Mouse (Mus musculus) ovary, adult 18-20 months (tissue): Measurements from ENCODE around the gene Unc13b.
A peak's percentile ranks its signal among the peaks of the same experiment; 100 is the strongest.
"Not testable (repeated sequence)": the region's sequence is repeated elsewhere in the genome, so short reads cannot be mapped to it uniquely, and the experiment has no call there.

Source experiments
- DNase-seq: peaks from one replicate; pipeline ENCODE4 v3.0.0; 2022; ENCODE audit warnings: low spot score, mixed read lengths

Gene Unc13b

DNA sequence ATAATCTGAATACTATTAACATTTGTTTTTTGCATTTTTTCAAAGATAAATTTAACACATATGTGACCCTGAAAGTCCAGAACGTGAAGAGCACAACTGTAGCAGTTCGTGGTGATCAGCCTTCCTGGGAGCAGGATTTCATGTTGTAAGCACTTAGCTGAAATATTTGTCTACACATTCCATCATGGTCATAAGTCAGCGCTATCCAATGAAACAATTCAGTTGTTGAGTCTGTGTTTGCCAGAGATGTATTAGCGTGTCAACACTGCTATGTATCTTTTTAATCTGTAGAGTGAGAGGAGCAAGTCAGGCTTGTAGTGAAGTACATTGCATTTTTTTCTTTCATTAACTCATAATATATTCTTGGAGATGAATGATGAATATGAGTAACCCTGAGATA is 32.4 kb downstream of the Unc13b start:
- DNase-seq: no peak

DNA sequence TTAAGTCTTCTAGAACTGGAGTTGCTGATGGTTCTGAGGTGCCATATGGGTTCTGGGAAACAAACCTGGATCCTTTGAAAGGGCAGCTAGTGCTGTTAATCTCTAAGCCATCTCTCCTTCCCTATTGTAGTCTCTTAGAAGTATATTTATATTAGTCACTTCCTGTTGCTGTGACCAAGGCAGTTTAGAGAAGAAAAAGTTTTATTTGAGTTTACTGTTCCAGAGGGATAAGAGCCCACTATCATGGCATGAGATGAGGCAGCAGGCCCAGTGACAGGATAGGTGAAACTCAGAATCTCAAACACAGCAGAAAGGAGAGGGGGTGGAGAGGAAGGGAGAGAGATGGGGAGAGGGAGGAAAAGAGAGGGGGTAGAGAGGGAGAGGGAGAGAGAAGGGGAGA is 54.7 kb downstream of the Unc13b start:
- no peak for DNase-seq

DNA sequence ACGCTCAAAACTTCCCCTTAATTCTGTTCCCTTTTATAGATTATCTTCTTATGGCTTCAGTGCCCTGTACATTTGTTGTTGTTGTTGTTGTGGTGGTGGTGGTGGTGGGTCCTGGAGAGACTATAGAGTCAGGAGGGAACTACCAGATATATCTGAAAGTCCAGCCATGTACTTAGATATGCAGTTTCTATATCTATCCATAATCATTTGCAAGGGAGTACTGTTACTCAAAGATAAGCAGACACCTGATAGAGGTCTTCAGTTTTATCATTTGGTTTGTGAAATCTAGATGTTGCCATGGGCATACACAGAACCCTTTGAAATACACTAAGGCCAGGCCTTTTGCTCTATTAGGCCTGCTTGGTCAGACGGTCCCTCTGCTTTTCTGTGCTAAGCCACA is 55.8 kb downstream of the Unc13b start:
- no peak for DNase-seq

DNA sequence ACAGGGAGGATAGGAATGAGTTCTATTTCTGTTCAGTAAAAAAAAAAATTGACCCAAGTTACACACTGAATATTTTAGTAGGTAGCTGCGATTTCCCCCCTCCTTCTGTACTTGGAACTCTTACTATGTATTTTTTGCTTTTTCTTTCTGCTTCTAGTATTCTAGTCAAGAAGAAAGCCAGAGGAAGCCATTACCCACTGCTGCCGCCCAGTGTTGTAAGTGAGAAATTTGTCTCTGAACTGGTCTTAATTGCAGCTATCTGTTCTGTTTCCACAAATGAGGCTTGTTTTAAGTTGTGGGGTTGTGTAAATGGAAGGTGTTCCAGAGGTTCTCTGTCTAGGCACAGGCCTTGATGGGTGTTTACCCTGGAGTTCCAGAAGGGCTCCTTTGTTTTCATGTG is 56.2 kb downstream of the Unc13b start:
- peak; percentile 9 for DNase-seq

DNA sequence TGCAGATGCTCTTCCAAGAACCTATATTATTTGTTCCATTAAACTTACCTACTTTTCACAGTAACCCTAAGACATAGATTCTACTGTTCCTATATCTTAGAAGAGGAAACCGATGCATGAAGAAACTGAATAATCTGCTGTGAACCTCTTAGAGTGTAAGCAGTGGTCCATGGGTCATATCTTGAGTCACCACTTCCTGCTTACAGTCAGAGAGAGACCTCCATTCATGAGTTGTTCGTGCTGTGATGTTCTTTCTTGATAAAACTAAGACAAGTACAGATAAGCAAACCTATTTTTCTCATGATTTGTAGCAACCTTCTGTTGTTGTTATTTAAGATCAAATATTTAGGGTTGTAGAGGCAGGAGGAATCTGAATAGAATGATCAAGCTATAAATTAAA is 57.5 kb downstream of the Unc13b start:
- no peak for DNase-seq

DNA sequence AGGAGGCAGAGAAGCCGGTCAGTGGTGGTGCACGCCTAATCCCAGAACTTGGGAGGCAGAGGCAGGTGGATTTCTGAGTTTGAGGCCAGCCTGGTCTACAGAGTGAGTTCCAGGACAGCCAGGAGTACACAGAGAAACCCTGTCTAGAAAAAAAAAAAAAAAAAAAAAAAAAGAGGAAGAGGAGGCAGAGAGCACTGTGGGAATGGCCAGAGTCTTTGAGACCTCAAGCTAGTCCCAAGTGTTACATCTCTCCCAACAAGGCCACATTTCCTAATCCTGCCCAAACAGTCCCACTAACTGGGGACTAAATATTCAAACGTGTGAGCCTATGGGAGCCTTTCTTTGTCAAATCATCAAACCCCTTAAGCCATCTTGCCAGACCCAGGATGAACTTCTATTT is 71.0 kb downstream of the Unc13b start:
- DNase-seq: no peak

DNA sequence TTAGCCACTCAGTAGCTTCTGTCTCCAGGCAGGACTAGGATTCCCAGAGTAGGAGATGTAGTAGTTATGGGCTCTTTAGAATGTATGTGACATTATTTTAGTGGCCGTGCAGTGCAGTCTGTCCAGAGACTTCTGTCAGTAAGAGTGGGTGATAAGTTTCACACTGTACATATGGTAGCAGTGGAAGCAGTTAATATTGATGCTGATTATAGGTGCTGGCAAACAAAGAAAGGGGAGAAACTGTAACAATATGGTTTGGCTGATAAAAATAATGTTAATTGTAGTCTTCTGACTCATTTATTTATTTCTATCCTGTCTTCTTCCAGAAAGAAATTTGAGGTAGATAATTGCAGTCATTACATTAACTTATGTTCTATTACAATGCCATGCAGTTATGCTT is 83.9 kb downstream of the Unc13b start:
- no peak for DNase-seq

DNA sequence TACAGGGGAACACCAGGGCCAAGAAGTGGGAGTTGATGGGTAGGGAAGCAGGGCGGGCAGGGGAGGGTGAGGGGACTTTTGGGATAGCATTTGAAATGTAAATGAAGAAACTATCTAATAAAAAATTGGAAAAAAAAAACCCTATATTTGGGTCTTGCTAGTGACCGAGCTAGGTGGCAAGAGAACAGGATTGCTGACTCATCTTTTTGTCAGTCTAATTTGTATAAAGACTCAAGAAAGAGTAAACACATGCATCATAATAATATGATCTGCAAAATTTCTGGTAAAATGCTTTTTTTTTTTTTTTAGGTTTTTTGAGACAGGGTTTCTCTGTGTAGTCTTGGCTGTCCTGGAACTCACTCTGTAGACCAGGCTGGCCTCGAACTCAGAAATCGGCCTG is 93.7 kb downstream of the Unc13b start:
- not testable (repeated sequence) for DNase-seq

DNA sequence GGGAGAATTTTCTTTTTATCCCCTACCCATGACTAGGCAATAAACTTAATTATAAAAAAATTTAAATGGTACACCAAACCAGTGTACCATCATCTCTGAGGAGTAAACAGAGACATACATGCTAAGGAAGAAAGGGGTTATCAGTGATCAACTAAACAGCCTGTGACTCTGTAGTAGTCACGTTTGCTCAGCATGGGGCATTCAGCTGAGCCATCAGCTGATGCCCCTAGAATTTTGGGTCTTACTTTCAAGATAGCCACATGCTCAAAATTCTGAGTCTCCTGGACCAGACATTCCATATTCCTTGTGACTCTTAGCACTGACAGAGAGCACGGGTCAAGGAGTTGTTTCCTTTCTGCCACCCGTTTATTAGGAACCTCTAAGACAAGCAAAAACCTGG is 101.3 kb downstream of the Unc13b start:
- no peak for DNase-seq

DNA sequence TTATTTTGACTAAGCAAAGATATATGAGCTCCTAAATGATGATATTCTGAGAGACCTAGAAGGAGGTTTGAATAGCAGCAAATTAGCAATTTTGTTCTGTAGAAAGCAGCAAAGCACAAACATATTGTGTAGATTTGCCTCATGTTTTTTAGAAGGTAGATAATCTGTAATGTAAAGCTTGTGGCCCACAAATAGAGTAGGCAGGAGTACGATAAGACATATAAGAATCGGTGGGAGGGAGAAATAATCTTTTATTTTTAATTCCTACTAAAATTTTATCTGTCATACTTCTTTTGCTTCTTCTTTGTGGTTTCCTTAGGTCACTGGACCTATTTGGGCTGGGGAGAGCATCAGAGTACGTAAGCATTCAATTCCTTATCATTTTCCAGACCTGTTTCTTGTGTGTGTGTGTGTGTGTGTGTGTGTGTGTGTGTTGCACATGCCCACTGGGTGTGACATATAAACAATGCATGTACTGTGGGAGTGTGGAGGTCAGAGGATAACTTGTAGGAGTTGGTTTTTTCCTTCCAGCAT is 102.4 kb downstream of the Unc13b start:
- no peak for DNase-seq

DNA sequence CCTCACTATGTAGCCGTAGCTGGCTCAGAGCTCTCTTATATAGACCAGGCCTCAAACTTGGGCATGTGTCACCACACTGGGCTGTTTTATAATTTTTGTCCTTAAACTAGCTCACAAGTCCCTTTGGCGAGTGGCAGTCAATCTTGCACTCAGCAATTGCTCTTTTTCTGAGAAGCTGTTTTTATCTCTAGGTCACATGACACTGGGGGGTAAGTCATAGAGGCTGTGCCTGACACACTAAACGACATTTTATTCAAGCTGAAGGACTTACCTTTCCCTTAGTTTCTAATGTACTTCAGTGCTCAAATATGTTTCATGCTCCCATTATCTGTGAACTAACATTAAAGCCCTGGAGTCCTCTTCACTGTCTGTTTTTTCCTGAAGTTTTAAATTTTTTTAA is 104.5 kb downstream of the Unc13b start:
- DNase-seq: no peak

DNA sequence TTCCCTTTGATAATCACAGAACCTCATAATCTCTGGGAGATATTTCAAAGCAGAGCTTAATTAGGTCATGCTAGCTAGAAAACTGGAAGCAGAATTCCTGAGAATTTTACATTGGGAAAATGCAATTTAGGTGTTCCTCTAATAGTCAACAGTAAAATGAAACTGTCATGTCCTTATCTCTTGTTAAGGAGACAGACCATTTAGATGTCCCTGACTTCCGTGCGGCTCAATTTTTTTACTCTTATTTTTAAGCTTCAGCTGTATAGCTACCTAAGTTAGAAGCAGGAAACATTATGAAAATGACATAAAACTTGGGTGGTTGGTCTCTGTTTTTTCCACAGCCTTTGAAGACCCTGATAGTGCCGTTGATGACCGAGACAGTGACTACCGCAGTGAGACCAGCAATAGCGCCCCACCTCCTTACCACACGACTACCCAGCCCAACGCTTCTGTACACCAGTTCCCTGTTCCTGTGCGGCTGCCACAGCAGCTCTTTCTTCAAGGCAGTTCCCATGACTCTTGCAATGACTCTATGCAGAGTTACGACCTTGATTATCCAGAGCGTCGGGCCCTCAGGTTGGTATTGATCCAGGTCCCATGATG is 106.8 kb downstream of the Unc13b start:
- DNase-seq: no peak

DNA sequence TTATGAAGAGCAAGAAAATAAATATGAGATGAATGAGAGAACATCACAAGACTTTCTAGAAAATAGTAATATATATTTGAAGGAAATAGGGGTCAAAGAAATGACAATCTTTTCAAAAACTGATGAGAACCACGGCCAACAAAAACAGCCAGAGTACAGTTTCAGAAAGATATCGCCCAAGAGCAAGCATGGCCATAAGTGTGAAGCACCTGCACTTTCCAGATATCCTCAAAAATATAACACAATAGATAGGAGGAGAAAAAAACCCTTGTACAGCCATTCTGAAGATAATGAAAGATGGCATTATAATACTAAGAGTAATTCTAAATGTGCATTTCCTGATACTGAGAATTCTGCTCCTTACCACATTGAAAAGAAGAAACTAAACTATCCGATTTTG is 111.3 kb downstream of the Unc13b start:
- DNase-seq: no peak

DNA sequence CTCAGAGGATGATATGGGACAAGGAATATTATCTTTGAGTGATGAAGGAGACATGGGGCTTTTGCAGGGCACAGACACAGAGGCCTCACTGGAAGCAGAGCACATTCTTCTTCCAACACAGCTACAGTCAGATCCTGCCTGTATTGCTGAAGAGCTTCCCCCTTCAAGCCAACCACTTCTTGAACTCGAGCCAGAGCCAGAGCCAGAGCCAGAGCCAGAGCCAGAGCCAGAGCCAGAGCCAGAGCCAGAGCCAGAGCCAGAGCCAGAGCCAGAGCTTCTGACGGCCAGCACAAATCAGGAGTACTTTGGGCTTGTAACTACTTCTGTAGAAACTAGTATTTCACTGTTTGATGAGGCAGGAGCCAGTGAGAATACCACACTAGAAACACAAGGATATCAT is 118.4 kb downstream of the Unc13b start:
- no peak for DNase-seq

DNA sequence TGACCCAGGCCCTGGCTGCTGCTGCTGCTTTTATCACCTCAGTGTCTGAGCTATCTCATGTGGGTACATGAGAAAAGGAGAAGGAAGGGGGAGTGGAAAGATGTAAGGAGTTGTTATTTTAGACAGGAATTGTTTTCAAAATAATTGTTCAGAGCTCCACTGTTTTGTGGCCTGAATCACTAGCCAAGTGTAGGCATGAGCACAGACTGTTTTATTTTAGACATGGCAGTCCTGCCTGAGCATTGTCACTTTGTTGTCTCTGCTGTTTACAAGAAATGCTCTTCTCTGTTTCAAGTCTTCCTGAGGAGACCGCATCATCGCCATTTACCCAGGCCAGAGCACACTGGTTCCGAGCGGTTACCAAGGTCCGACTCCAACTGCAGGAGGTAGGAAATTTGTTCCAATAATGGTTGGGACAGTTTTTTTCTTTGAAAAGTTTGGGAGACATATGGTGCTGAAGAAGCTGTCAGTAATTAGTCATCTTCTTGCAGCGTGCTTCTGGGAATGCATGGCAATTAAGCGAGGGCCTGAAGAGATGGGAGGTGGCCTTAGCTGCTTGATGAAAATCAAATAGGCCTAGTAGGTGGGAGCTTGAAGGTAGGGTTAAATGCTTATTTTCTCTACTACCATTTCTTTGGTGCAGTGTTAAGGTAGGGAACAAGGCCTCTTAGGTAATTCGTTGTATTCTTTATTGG is 123.9 kb downstream of the Unc13b start:
- no peak for DNase-seq

DNA sequence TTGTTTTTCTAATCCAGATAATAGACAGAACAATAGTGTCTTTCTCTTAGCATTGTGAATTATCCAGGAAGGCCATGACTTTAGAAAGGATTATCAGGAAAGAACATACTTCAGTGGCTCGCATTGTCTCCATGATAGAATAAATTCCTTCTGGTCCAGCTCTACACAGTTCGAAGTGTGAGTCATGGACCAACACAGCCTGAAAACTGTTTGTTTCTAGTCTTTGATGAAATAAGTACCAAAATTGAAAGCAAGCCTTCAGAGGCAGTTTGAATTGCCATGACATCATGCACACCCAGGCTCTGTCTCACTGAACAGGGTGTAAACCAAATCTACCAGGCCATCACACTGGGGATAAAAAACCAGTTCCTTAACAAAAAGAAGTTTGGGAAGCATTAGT is 128.7 kb downstream of the Unc13b start:
- DNase-seq: no peak

DNA sequence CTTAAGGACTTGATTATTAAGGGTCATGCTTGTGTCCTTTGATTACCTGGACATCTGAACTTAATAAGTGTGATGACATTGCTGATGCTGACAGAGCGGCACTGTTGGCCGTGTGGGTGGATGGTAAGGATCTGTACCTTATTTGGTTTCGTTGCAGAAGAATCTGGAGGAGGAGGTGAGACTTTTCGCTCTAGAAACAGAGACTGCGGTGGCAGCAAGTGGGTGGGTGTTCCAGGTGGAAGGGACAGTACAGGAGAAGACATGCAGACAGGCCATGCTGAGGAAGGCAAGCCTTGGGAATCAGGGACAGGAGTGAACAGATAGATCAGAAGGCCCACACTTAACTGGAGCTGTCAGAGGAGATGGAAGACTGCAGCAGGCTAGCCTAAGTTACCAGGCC is 130.6 kb downstream of the Unc13b start:
- DNase-seq: no peak

DNA sequence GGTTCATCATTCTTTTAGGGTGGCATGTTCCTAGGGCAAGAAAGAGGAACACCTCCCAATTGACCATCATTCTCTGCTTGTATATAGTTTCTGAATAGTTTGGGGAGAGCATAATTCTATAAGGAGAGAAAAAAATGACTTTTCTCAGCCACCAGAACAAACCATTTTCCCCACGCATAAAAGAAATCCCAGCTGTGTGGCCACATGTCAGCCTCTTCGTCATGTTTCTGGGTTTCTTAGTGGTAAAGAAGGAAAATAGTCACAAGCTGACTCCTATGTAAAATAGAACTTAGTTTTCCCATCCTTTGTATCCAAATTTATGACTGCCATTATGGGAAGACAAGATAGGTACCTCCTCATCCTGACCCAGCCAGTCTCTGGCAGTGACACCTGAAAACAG is 146.2 kb downstream of the Unc13b start:
- no peak for DNase-seq

DNA sequence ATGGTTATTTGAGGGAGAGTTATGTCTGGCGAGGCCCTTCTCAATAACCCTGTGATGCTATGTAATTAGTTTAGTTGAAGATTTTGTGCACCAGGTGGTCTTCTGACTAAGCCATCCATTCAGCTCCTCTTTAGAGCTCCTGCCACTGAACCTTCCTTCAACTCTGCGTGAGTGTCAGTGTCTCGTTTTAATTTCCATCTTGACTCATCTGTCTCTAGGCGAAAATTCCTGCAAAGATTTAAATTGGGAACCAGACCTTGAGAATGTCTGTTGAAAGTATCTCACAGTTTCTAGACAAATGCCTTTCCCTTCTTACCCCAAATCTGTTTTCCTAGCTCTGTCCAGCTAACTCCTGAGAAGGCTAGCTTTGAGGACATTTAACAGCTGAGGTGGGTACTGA is 146.8 kb downstream of the Unc13b start:
- DNase-seq: no peak

DNA sequence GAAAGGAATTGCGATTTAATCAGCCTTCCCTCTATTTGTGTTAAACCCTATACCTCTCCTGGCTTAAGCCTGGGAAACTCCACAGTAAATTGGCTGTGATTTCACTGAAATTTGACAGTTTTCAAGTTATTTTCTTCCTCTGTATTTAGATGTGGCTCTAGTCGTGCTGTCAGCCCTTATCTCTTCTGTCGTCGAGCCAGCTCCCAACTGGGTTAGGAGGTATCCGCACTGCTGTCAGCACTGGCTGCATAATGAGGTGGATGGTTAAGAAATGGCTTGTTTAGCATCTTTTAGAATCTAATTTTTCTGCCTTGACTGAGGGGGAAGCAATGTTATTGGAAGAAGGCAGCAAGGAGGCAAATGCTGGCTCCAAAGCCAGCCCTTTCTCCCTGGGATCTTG is 148.2 kb downstream of the Unc13b start:
- no peak for DNase-seq

DNA sequence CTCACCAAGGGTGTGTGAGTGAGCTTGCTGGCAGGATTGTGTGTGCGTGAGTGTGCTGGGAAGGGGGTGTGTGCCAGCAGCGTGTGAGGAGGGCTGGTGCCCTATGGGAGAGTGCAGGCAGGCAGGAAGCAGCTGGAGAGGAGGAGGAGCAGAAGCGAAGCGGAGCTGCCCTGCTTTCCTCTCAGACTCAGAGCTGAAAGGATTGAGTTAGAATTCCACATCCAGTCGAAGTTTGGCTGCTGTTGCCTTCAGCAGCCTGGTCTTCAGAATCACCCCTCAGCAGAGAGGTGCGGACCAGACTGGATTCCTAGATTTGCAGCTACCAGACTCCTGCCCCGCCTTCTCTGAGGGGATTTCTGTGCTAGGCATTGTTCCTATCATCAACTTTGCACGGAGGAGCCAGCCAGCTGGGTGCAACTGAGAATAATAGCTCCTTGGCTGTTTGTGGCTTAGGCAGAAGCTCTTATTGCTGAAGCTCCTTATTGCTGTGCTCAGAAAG is 150.4 kb downstream of the Unc13b start:
- no peak for DNase-seq

DNA sequence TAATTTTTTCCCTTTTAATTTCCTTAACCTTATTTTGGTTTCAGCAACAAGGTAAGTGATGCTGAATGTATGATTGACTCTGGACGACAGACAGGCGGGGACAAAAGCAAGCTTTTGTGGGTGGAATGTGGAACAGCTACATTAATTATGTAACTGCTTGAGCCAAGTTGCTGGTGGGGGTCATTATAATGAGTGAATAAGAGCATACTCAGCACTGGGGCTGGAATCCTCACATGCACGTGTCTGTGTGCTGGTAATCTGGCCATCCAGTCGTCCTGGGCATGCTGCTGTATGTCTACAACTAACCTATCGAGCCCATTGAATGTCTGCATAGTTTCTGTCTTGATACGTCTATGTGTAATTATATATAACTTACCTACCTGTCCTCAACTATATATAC is 150.9 kb downstream of the Unc13b start:
- no peak for DNase-seq

DNA sequence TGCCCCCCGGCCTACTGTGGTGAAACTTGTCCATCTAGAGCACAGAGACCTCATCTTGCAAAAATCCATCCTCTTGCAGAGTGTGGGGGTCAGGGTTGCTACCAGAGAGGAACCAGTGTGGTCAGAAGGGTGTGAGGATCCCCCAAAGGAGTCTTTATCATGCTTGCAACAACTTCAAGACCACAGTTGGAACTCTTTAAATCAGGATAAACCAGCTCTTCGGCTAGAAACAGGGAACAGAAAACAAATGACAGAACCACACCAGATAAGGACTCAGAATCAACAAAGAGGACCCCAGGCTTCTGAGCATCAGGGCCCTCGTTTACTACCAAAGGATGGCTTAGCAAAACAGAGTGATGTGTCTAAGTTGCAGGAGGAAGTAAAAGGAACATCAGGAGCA is 157.7 kb downstream of the Unc13b start:
- DNase-seq: no peak

DNA sequence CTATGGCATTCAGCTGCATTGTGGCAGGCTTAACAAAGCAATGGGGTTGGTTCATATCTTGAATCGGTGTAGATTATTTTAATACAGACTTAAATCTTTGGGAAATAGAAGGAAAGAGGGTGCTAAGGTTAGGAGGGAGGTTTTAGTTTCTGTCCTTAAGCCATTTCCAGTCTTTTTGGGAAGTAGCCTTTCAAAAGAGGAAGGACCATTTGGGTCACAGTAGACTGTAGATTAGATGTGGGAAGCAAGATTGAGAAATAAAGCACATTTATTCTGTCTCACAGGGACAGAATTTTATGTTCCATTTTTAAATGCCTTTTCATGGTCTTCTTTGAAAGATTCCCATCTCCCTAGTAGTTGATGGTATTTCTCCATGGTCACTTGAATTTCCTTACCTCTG is 159.2 kb downstream of the Unc13b start:
- DNase-seq: no peak
